Mouse (Mus musculus) cerebellum, postnatal 14 days (tissue): ENCODE data around the gene Hmcn1.
A peak's percentile ranks its signal among the peaks of the same experiment; 100 is the strongest.

Experiments used
- DNase-seq, 2 experiments: peaks; one replicate each; pipeline ENCODE4 v3.0.0; 2021; ENCODE audit warnings: mixed read lengths in 2 of 2

Hmcn1 gene

DNA sequence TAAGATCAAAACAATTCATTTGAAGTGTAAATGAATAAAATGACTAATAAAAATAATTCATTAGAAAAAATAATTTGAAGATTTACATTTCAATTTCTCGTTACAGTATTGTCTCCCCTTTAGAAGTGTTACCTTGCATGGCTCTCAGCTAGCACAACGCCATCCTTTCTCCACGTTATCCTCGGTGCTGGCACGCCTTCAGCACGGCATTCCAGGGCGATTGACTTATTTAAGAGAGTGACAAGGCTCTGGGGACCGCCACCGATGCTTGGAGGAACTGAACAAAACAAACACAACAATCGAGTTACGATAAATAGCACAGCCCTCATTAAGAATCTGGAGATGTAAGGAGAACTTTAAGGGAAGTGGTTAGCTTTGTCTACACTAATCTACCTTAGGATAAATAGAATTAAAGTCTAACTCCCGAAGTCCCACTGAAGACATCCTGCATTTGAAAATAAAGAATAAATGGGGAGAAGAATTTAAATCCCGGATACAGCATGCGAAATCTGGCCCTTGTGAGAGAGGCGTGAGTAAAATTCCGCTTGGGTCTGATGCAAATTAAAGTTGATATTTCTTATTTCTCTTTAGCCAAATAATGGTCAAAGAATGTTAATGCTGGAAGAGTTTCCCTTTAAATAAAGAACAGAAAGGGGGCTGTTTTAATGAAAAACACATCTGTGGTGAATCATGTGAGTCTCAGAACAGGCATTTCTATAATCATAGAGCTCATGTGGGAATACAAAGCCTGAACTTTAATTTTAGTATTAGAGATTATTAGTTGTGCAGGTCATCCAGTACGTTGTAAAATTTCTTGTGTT is 362.0 kb downstream of the Hmcn1 start:
- no peak for DNase-seq

DNA sequence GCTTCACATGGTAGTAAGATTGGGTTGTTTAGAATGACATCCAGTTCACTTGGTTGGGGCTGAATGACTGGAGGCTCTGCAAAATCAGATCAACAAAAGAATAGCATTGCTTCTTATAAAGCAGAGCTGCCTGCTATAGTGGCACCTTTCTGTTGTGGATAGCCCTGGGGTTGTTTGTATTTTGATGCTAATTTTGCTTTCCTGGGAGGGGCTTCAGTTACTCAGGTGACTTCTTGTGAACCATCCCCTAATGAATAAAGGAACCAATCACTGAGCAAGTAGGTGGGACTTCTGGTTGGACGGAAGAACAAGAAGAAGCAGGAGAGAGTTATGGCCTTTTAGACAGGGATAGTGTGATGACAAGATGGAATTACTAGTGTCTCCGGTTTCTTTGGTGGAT is 370.0 kb downstream of the Hmcn1 start:
- no peak for DNase-seq

DNA sequence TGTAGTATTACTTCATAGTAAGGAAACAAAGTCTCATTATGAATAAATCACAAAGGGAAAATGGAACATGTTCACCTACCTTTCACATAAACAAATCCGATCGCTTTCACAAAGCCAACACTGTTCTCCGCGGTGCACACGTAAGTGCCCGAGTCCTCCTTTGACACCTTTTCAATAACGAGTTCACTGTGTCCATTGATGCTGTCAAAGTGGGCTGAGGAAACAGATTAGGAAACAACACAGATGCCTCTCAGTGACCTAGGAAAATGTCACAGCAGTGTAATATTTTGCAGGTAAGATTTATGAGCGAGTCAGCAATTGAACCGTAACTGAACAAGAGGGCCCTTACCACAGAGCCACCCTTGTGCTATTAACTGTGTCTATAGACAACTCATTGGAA is 382.7 kb downstream of the Hmcn1 start:
- no peak for DNase-seq

DNA sequence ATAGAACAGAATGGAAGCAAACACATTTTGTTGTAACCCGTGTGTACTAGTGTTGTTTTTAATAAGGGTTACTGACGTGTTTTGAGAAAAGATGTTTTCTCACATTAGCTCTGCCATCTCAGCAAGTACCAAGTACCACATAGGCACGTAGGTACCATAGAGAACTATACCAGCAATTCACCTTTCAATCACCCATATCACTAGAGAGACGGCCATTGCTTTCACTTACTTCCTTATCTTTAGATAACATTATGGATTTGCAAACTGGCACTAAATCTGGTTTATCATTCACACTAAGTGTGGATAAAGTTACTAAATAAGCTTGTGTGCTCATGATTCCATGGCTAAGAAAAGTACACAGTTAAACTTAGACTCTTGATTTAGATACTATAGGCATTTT is 387.1 kb downstream of the Hmcn1 start:
- no peak for DNase-seq

DNA sequence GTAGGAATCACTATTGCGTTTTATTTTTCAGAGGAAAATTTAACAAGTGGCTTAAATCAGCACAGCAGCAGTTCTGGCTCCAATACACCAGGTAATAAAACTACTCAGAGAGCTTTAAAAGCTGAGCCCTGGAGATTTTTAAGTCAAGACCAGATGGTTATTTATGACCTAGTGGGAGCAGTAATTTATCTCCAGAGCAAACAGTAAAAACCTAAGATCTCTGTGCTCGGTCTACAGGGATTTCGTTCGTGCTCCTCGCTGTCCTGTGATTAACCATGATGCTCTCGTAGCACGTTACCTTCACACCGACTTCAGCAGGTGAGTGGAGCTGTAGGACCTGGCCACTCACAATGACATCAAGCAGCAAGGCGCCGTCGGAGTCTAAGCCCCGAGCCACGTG is 399.6 kb downstream of the Hmcn1 start:
- no peak for DNase-seq

DNA sequence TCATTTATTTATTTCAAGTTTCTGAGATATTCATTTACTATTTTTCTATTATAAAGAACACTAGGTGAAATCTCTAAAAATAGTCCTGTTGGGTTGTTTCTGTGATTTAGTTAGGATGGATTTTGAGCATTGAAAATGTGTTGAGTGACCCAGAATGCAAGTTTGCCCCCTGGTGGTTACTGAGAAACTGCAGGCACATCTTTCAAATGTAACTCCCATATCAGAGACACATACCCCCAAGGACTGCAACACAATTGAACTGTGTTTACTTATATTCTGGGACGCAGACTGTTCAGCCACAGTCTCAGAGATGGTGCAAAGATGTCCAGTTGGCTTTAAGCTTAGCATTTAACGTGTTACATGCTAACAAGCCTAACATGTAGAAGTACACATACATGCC is 402.0 kb downstream of the Hmcn1 start:
- DNase-seq: peak; percentile 78 to 80

DNA sequence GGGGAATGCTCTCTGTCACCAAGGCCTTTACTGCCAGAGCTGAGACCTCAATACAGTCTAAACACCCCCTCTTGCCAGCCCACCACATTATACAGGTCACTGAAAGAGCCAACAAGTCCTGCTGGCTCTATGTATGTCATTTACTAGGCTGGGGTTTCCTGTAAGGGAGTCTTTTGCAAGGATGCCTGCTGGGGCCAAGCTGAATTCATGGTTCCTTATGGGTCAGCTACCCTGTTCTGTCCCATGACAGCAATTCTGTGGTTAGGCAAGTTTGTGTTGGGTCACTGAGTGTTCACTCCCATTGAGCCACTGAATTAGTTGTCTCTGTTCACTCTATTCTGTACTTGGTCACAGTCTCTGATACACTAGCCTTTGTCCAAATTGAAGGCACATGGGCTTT is 405.8 kb downstream of the Hmcn1 start:
- DNase-seq: no peak

DNA sequence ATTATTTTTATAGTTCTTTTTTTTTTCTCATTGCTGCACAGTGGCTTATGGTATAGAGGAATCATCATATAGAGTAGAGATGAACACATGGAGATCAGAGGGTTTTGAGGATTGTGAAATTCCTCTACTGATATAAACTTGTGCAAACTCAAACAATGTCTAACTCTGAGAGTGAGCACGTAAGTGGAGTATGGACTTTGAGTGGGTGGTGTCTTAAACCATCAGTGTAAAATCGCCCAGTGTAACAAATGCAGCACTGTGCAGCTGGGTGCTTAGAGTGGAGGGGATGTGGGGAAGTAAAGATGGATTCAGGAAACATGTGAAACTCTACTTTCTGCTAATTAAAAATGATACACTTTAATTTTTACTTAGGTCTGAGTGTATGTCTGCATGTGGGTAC is 408.8 kb downstream of the Hmcn1 start:
- DNase-seq: no peak

DNA sequence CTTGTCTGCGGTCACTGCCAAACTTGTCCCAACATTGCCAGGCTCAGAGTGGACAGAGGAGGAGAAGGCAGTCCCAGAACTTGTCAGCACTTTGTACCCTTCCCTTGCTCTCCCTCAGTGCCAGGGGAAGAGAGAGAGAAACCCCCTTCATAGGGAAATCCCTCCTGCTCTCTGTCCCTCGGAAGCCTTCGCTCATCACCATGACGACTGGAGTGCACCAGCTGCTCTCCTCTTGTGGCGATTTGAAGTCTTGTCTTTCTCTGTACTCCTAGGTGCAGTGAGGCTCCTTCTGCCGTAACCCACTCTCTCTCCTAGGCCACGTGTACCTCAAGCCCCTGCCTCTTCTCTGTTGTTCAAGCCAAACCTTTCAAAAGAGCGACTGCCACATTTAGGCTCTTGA is 409.5 kb downstream of the Hmcn1 start:
- peak; percentile 14 to 19 for DNase-seq

DNA sequence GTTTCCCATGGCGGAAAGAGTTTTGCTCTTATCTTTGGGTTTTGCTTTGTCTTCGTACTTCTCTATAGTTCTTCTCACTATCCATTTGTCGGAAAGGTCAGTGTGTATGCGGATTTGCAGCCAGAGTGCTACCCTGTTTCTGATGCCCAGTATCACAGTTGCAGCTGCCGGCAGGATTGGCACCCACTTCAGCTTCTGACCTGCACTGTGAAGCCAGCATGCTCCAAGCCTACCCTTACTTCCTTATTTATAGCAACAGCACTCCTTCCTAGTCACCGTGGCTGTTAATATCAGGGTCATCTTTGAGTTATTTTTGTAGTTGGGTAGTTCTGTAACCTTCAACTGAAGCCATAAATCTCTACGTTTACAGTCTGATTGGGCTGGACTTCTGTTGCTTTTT is 412.7 kb downstream of the Hmcn1 start:
- DNase-seq: no peak

DNA sequence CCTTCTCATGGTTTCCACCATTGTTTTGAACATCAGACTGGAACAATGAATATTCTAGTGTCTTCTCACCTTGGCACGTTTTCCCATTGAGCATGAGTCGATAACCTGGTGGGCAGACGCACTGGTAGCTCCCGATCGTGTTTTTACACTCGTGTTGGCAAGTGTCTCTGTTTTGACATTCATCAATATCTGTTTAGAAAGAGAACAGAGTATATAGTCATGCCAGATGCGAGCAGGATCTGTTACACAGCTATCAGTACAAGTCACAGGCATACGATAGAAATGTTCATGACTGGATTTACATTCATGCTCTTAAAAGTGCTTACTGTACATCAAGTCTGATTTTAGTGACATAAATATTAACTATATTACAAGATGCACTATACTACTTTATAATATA is 419.8 kb downstream of the Hmcn1 start:
- no peak for DNase-seq

DNA sequence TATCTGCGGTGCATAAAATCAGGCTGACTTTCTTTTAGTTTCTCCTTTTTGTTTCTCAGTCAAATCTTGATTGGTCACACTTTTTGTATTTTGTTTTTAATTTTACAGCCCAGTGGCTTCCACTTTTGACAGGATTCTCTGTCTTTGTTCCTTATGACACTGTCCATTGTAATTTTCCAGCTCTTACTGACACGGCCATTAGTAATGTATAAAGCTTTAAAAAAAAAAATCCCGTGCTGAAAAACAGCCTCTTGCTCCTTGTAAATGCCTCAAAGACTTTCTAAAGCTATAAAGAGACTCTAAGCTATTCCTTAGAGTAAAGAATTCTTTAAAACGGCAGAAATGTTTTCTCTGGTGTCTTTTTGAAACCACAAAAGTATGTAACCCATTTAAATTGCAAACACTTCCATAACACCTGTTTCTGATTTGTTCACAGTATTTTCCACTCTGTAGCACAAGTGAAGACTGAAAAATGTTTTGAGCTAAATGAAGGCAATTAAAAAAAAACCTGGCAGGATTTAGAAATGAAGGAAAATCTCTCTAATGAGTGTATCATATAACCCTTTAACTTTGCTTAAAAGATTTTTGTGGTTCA is 422.6 kb downstream of the Hmcn1 start:
- DNase-seq: no peak

DNA sequence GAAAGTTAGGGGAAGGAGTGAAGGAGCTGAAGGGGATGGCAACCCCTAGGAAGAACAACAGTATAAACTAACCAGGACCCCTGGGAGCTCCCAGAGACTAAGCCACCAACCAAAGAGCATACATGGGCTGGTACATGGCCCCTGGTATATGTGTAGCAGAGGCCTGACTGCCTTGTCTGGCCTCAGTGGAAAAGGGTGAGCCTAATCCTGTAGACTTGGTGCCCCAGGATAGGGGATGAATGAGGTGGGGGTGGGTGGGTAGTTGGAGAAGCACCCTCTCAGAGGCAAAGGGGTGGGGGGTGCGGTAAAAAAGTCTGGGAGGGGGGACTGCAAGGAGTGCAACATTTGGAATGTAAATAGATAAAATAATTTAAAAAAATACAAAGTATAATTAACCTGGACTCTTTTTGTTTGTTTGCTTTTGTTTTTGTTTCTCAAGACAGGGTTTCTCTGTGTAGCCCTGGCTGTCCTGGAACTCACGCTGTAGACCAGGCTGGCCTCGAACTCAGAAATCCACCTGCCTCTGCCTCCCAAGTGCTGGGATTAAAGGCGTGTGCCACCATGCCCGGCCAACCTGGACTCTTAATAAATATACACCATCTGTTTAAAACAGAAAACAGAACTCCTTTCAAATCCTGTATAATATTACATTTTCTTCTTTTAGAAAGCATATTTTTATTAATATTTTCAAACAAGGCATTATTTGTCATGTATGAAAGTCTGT is 423.3 kb downstream of the Hmcn1 start:
- no peak for DNase-seq

DNA sequence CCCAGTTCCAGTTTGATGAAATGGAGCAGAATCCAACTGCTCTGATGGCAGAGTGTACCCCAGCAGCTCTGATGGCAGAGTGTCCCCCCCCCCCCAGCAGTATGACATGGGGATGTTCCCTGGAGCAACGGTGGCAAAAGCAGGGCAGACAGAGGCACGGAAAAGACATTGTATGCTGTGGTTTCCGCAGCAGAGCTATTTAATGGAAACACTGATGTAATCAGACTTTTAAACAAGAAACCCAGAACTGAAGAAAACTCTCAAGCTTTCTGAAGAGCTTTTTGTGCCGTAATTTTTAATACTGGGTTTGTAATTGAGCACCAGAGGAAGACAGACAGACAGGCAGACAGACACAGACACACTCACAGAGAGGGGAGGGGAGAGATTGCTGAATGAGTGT is 426.9 kb downstream of the Hmcn1 start:
- no peak for DNase-seq

DNA sequence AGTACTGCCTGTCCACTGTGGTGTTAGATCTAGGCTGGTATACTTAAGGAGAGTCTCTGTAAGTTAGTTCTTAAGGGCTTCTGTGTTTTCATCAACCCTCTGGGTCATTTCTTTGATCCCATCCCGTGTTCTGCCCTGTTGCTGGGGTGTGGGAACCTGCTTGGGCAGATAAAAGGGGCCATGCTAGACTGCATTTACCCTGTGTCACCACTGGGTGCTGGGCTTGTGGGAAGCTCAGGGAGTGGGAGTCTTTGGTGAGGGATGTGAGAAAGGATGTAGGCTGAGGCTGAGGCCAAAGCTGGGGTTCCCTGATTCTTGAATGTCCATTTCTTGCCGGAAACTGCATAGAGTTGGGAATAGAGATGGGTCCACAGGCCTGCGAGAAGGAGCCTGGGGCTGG is 436.6 kb downstream of the Hmcn1 start:
- no peak for DNase-seq

DNA sequence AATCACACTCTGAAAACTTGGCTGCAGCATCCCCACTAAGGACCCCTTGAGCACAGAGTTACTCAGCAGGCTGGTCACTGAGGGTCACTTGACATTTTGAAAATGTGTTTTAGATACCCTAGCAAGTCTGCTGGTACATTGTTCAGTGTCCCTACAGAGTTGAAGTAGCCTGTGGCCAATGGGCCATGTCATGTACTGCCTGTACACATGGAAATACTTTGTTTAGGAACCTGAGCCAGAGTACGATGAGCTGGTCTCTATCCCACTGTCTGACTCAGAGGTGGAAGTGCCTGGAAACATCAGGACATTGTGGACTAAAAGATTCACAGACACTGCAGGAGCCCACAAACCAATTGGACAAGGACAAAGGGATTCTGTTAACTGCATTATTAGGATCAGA is 441.8 kb downstream of the Hmcn1 start:
- DNase-seq: no peak

DNA sequence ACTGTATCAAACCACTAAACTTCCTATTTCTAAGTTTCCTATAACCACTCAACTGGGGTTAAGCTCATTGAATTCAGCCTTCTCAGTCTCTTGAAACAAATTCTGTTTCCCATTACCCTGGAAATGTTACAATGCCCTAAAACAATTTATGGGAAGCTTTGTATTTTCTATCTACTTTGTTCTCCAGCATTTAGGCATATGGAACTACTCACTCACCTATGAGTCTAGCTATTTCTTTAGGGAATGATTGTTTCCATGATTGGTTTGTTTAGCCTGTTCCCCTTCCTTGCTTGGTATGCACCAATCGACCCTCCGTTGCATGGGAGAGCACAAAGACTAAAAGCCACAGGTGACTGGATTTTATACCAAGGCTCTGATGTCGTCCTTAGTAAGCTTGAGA is 446.8 kb downstream of the Hmcn1 start:
- DNase-seq: no peak

DNA sequence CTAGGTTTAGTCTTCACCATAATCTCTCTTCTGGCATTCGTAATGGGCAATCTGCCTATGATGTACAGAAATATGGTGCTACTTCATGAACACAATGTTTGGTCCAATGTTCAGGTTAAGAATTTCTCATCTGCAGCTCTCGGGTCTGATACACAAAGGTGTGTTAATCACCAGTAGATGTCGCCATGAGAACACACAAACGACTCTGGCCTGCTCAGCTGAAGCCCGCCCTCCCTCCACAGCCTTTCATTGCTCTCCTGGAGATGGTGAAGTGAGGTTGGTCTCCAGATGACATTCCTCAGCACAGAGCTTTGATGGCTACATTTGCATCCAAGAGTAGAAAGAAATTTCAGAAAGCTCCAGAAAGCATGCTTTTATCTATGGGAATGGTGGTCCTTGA is 453.0 kb downstream of the Hmcn1 start:
- peak; percentile 61 to 62 for DNase-seq

DNA sequence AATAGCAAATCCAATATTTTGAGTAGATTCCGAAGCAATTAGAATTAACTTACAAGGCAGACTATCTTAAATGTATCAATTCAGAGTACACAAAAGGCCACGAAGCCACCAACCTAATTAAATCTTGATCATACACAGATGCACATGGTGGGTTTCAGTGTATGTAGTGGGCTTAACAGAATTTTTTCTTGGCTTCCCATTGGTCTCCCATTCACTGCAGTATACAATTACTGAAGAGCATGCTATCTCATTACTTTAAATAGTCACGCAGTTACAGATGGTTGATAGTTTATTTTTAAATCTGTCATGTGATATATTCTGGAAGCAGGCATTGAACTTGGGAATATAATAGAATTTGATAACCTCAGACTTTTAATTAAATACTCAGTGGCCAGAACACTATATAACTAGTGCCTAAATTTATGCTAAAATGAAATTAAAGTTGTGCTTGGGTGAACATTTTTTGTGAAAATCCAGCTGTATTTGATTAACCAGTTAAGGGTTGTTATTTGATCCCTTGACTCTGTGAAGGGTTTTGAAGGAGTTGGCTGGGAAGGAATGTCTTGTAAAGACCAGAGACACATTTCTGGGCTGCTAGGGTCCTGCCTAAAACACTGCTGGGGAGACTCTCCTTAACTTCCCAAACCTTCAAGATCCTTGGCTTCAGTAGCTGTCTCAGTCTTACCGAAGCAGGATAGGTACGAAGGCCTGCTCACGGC is 455.7 kb downstream of the Hmcn1 start:
- DNase-seq: no peak

DNA sequence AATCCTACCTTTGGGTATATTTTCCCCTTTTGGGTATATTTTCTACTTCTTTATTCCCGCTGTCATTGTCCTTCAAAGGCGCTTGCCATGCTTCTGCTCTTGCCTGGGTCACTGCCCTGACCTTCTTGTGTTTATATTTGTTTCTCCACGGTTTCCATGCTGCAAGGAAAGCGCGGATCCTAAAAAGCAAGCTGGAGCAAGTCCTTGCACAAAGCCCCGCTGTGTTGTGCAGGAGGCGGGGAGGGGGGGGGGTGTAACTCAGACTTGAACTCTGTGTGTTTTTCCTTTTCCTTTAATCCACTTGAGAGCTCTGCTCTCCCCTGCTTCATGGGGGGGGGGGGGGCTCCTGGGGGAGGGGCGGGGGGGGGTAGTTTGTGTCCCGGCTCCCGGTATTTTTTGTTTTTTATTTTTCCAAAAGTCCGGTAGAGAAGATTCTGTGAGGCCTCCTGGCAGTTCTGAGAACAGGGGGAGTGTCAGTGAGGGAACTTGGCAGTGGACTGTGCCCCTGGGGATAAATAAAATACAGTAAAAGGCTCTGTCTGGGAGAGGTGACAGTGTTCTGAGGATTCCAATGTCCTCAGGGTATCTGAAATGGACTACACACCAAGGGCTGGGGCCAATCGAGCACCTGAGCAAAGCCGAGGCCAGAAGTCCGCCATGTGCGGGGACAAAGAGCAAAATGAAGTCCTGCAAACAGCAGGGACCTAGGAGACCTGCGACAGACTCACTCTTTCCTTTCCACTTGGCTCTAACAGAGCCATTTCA is 457.3 kb downstream of the Hmcn1 start:
- DNase-seq: peak; percentile 10 to 26

DNA sequence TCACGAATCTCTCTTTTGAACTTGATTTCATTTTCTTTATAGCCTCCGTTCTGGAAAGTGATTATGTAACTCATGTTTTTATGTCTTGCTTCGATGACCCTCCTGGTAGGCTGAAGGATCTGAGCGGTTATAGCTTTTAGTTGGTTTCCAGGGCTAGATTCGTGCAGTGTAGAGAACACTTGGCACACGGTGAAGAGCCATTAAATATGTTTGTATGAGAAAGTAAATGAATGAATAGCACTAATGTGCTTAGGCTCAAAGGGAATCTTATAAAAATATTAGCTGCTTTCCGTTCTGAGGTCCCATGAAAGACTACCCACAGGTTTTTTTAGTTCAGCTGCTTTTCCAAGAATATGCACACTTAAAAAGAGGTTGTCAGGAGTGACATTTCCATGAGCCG is 458.6 kb downstream of the Hmcn1 start:
- no peak for DNase-seq

DNA sequence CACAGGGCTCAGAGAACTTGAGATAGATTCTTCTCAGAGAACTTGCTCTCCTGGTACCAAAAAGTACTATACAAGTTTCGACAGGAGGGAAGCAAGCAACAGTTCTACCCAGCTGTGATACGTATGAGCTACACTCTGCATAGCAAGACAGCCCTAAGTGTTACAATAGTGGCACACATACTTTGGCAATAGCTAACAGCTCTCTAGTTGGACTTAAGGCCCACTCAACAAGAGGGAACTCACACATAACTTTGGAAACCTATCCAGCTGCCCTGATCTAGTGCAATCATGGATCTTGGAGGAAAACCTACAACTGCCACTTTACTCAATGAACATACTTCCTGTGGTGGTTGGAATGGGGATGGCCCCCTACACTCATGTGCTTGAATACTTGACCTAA is 480.2 kb downstream of the Hmcn1 start:
- no peak for DNase-seq
